Mouse (Mus musculus): ENCODE measurements around the gene Bcap29.

GRCm38 (mm10) chr12:31580634-31581318, 53.7 kb downstream of the Bcap29 start:
- TF ChIP-seq MAFK (IDR thresholded peaks at IDR 0.05; ENCODE audit: insufficient read depth, low read depth, low read length): no peak
- no peak for TF ChIP-seq ZC3H11A (IDR thresholded peaks at IDR 0.05; ENCODE audit: borderline replicate concordance, low read depth, low read length)
- TF ChIP-seq HCFC1 (IDR thresholded peaks at IDR 0.05; ENCODE audit: borderline replicate concordance, insufficient read depth, low read length): no peak
- no peak for TF ChIP-seq ZNF384 (IDR thresholded peaks at IDR 0.05; ENCODE audit: low read depth, low read length)
